Mouse (Mus musculus) limb, embryonic 12.5 days (tissue): ENCODE measurements around the gene Usp24. TPM values are rescaled to one million over a fixed set of nuclear protein-coding genes. Genes with fewer than 3 reads are reported as not detected.

Source experiments
- ATAC-seq: fragments of 200-750 bp; cut with Nextera tagmentation; 2 replicates; pipeline ENCODE4 v1.8.0; 2017; ENCODE audit warnings: low read depth, moderate TSS enrichment; ENCODE audit not compliant: insufficient number of reproducible peaks, insufficient read depth, low FRiP score, low TSS enrichment
- H3K27ac ChIP-seq: fragments of 300-500 bp; sonication (generic); 2 replicates; pipeline ENCODE4 v1.5.1; 2016; ENCODE audit warnings: mild to moderate bottlenecking, moderate library complexity
- H3K27me3 ChIP-seq: fragments of 300-500 bp; sonication (generic); 2 replicates; pipeline ENCODE4 v1.6.1; 2016; ENCODE audit warnings: mild to moderate bottlenecking, moderate library complexity
- H3K36me3 ChIP-seq: fragments of 300-500 bp; sonication (generic); 2 replicates; pipeline ENCODE4 v1.6.1; 2016; ENCODE audit warnings: mild to moderate bottlenecking, moderate library complexity
- H3K4me1 ChIP-seq: fragments of 300-500 bp; sonication (generic); replicated peaks from 2 replicates; pipeline ENCODE4 v1.6.1; 2016
- H3K4me2 ChIP-seq: fragments of 300-500 bp; sonication (generic); 2 replicates; pipeline ENCODE4 v1.6.1; 2016; ENCODE audit warnings: mild to moderate bottlenecking, moderate library complexity
- H3K4me3 ChIP-seq: fragments of 300-500 bp; sonication (generic); replicated peaks from 2 replicates; pipeline ENCODE4 v1.5.1; 2016; ENCODE audit warnings: mild to moderate bottlenecking
- H3K9ac ChIP-seq: fragments of 300-500 bp; sonication (generic); replicated peaks from 2 replicates; pipeline ENCODE4 v1.6.1; 2016; ENCODE audit warnings: mild to moderate bottlenecking, moderate library complexity
- H3K9me3 ChIP-seq: fragments of 300-500 bp; sonication (generic); 2 replicates; pipeline ENCODE4 v1.6.1; 2016; ENCODE audit warnings: mild to moderate bottlenecking, moderate library complexity
- WGBS: fragments of 180-500 bp; shearing (Covaris S2); methylation state at CpG from one replicate; pipeline ENCODE4 v1.1.7; 2016; 5-methylcytosine and 5-hydroxymethylcytosine counted together
- polyA plus RNA-seq: library from polyadenylated mRNA; unstranded; fragments of >200 nt; fragmentation: Nextera tagmentation; extraction: Ambion mirVana; gene quantifications from 2 replicates; pipeline ENCODE4 v1.2.1, GENCODE M21; 2016

The Usp24 gene
- polyA plus RNA-seq, 1 experiment from 2014 or later: 12.4 TPM

- no peak overlapping the region for H3K4me2 ChIP-seq
- H3K9ac ChIP-seq: no peak overlapping the region
- no peaks in the 10 kb centered on the region for H3K9me3 ChIP-seq
- no peak for ATAC-seq
- H3K27ac ChIP-seq: no peak overlapping the region
- H3K4me1 ChIP-seq: 0 out of 2 replicates have a peak, but pooled peaks cover 6% of the 10 kb centered on the region
- WGBS: 65% methylated on average over 1 of the region's 1 CpGs
- H3K27me3 ChIP-seq: no peaks in the 10 kb centered on the region
- no peak overlapping the region for H3K4me3 ChIP-seq
- peaks cover 75% of the 10 kb centered on the region for H3K36me3 ChIP-seq
Observed at GRCm38 (mm10) chr4:106375857-106376256, 59.8 kb downstream of the Usp24 start.

- 69% methylated on average over 14 of the region's 14 CpGs for WGBS
- Histone ChIP-seq H3K4me1 (0 out of 2 replicates have a peak, but pooled peaks cover 6% of the 10 kb centered on the region), H3K4me3 (no peak overlapping the region), H3K4me2 (no peak overlapping the region), H3K27ac (no peak overlapping the region), H3K36me3 (peaks cover 76% of the 10 kb centered on the region), H3K9me3 (no peaks in the 10 kb centered on the region), H3K27me3 (no peaks in the 10 kb centered on the region), H3K9ac (no peak overlapping the region)
- ATAC-seq: no peak
Observed at GRCm38 (mm10) chr4:106378839-106379572, 63.0 kb downstream of the Usp24 start.

GRCm38 (mm10) chr4:106381131-106381530, 65.1 kb downstream of the Usp24 start:
- Histone ChIP-seq H3K36me3 (peaks cover 79% of the 10 kb centered on the region), H3K4me1 (0 out of 2 replicates have a peak, but pooled peaks cover 6% of the 10 kb centered on the region), H3K9me3 (no peaks in the 10 kb centered on the region), H3K4me2 (no peak overlapping the region), H3K9ac (no peak overlapping the region), H3K27me3 (no peaks in the 10 kb centered on the region), H3K27ac (no peak overlapping the region), H3K4me3 (no peak overlapping the region)
- 71% methylated on average over 5 of the region's 5 CpGs for WGBS
- no peak for ATAC-seq

- Histone ChIP-seq H3K9me3 (no peaks in the 10 kb centered on the region), H3K27me3 (no peaks in the 10 kb centered on the region), H3K9ac (no peak overlapping the region), H3K4me2 (no peak overlapping the region), H3K4me3 (no peak overlapping the region), H3K4me1 (0 out of 2 replicates have a peak, but pooled peaks cover 2% of the 10 kb centered on the region), H3K36me3 (peaks cover 73% of the 10 kb centered on the region), H3K27ac (no peak overlapping the region)
- ATAC-seq: no peak
- WGBS: 94% methylated on average over 3 of the region's 3 CpGs
Observed at GRCm38 (mm10) chr4:106389908-106390307, 73.9 kb downstream of the Usp24 start.

- ATAC-seq: no peak
- Histone ChIP-seq H3K4me3 (no peak overlapping the region), H3K27ac (no peak overlapping the region), H3K4me2 (no peak overlapping the region), H3K27me3 (no peaks in the 10 kb centered on the region), H3K9ac (no peak overlapping the region), H3K4me1 (no peaks in the 10 kb centered on the region), H3K36me3 (peaks cover 91% of the 10 kb centered on the region), H3K9me3 (no peaks in the 10 kb centered on the region)
- 97% methylated on average over 14 of the region's 14 CpGs for WGBS
Observed at GRCm38 (mm10) chr4:106409621-106410020, 93.6 kb downstream of the Usp24 start.

GRCm38 (mm10) chr4:106419256-106419655, 103.2 kb downstream of the Usp24 start:
- H3K36me3 ChIP-seq: peaks cover 88% of the 10 kb centered on the region
- 87% methylated on average over 3 of the region's 3 CpGs for WGBS

GRCm38 (mm10) chr4:106419791-106420190, 103.8 kb downstream of the Usp24 start:
- Histone ChIP-seq H3K4me1 (no peaks in the 10 kb centered on the region), H3K9me3 (no peaks in the 10 kb centered on the region), H3K9ac (no peak overlapping the region), H3K27me3 (no peaks in the 10 kb centered on the region), H3K27ac (no peak overlapping the region), H3K36me3 (peaks cover 88% of the 10 kb centered on the region), H3K4me3 (no peak overlapping the region), H3K4me2 (no peak overlapping the region)
- ATAC-seq: no peak
- WGBS: 89% methylated on average over 6 of the region's 6 CpGs

More at GRCm38 (mm10) chr4:106419256-106419655, 103.2 kb downstream of the Usp24 start:
- Histone ChIP-seq H3K27me3 (no peaks in the 10 kb centered on the region), H3K27ac (no peak overlapping the region), H3K9ac (no peak overlapping the region), H3K4me3 (no peak overlapping the region), H3K9me3 (no peaks in the 10 kb centered on the region), H3K4me2 (no peak overlapping the region), H3K4me1 (no peaks in the 10 kb centered on the region)
- no peak for ATAC-seq

- WGBS: 96% methylated on average over 3 of the region's 3 CpGs
- H3K36me3 ChIP-seq: peaks cover 84% of the 10 kb centered on the region
- H3K9me3 ChIP-seq: no peaks in the 10 kb centered on the region
- no peak for ATAC-seq
- H3K9ac ChIP-seq: no peak overlapping the region
- no peaks in the 10 kb centered on the region for H3K27me3 ChIP-seq
- no peak overlapping the region for H3K4me2 ChIP-seq
- H3K27ac ChIP-seq: no peak overlapping the region
- no peaks in the 10 kb centered on the region for H3K4me1 ChIP-seq
- no peak overlapping the region for H3K4me3 ChIP-seq
Observed at GRCm38 (mm10) chr4:106422597-106422996, 106.6 kb downstream of the Usp24 start.

- ATAC-seq: no peak
- no peak overlapping the region for H3K27ac ChIP-seq
- no peaks in the 10 kb centered on the region for H3K4me1 ChIP-seq
- peaks cover 84% of the 10 kb centered on the region for H3K36me3 ChIP-seq
- H3K9ac ChIP-seq: no peak overlapping the region
- no peaks in the 10 kb centered on the region for H3K27me3 ChIP-seq
- H3K4me3 ChIP-seq: no peak overlapping the region
- 94% methylated on average over 1 of the region's 1 CpGs for WGBS
- H3K9me3 ChIP-seq: no peaks in the 10 kb centered on the region
- H3K4me2 ChIP-seq: no peak overlapping the region
Observed at GRCm38 (mm10) chr4:106424560-106424959, 108.5 kb downstream of the Usp24 start.

GRCm38 (mm10) chr4:106426286-106426685, 110.3 kb downstream of the Usp24 start:
- WGBS: 68% methylated on average over 5 of the region's 5 CpGs
- H3K9me3 ChIP-seq: no peaks in the 10 kb centered on the region
- H3K4me2 ChIP-seq: no peak overlapping the region
- no peak overlapping the region for H3K4me3 ChIP-seq
- peaks cover 86% of the 10 kb centered on the region for H3K36me3 ChIP-seq
- H3K9ac ChIP-seq: no peak overlapping the region
- no peaks in the 10 kb centered on the region for H3K27me3 ChIP-seq
- no peak overlapping the region for H3K27ac ChIP-seq
- H3K4me1 ChIP-seq: no peaks in the 10 kb centered on the region
- ATAC-seq: no peak

GRCm38 (mm10) chr4:106428616-106429015, 112.6 kb downstream of the Usp24 start:
- WGBS: 95% methylated on average over 6 of the region's 6 CpGs
- Histone ChIP-seq H3K4me1 (no peaks in the 10 kb centered on the region), H3K4me2 (no peak overlapping the region), H3K27me3 (no peaks in the 10 kb centered on the region), H3K36me3 (peaks cover 93% of the 10 kb centered on the region), H3K27ac (no peak overlapping the region), H3K9ac (no peak overlapping the region), H3K9me3 (no peaks in the 10 kb centered on the region), H3K4me3 (no peak overlapping the region)
- no peak for ATAC-seq

GRCm38 (mm10) chr4:106429106-106429505, 113.1 kb downstream of the Usp24 start:
- Histone ChIP-seq H3K9ac (no peak overlapping the region), H3K27ac (no peak overlapping the region), H3K9me3 (no peaks in the 10 kb centered on the region), H3K4me3 (no peak overlapping the region), H3K36me3 (peaks cover 93% of the 10 kb centered on the region), H3K4me1 (no peaks in the 10 kb centered on the region), H3K27me3 (no peaks in the 10 kb centered on the region), H3K4me2 (no peak overlapping the region)
- WGBS: 92% methylated on average over 7 of the region's 7 CpGs
- no peak for ATAC-seq
